Mouse (Mus musculus): ENCODE data around the gene Ephx3.

- TF ChIP-seq POLR2A (IDR thresholded peaks at IDR 0.05; ENCODE audit: borderline replicate concordance, extremely low read depth, insufficient read depth, insufficient read length, poor library complexity, severe bottlenecking) (no peak), CTCF (IDR thresholded peaks at IDR 0.05; ENCODE audit: borderline replicate concordance, extremely low read depth, insufficient read depth, insufficient read length) (no peak)
Measured at GRCm38 (mm10) chr17:32195725-32196124, 6.4 kb upstream of the Ephx3 start.

Data from brain, embryonic 14.5 days (tissue).